Mouse (Mus musculus): ENCODE measurements around the gene Tmx4. TPM values are rescaled to one million over a fixed set of nuclear protein-coding genes. Genes with fewer than 3 reads are reported as not detected.

Tmx4 gene
- polyA plus RNA-seq, 1 experiment from 2014 or later: 135 TPM

DNA sequence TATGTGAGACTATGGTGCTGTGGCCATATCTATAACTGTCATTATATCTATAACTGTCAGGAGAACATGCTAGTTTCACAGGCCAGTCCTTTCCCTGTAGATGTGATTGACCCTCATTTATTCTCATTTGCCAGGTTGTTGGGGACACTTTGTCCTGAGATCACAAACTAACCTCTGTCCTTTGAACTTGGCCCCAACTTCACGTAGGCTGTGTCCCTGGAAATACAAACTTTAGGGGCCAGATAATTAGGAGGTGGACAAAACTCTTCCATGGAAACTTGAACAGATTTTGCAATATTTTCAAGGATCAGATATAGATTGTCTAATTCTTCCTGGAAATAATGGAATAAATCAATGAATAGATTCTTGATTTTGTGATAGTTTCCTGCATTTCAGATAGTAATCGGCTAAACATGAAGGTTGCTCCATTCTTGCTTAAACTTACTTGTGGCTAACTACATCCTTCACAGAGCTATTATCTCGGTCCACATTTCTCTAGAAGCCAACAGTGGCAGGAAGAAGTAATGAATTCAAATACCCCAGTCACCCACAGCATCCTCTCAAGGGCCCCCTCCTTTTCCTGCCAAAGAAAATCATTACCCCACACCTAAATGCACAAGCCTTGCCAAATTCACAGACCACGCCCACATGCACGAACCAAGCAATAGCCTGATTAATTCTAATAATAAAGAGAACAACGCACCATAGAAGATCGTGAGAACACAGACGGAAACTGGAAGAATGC, 99.5 kb downstream of the Tmx4 start:
- no peak overlapping the region for H3K4me2 ChIP-seq (ENCODE audit: low read depth, low read length)
- no peaks in the 10 kb centered on the region for H3K36me3 ChIP-seq (ENCODE audit: control insufficient read depth, insufficient read depth, low read length)
- no peak for ATAC-seq (ENCODE audit: low read depth)
- no peak overlapping the region for H3K4me3 ChIP-seq (ENCODE audit: low read depth, low read length)
- no peaks in the 10 kb centered on the region for H3K9me3 ChIP-seq (ENCODE audit: control insufficient read depth, low read length)
- no peak overlapping the region for H3K27ac ChIP-seq (ENCODE audit: low read depth, low read length)
- H3K9ac ChIP-seq (replicated peaks; ENCODE audit: low read depth, low read length): no peak overlapping the region
- no peaks in the 10 kb centered on the region for H3K27me3 ChIP-seq (ENCODE audit: control insufficient read depth, insufficient read depth, low read length)
- no peaks in the 10 kb centered on the region for H3K4me1 ChIP-seq (ENCODE audit: control insufficient read depth, insufficient read depth, low read length)
- WGBS: 76% methylated on average over 8 of the region's 8 CpGs

Other genes starting within 250 kb of the Tmx4 start
- 0.16 TPM in 1 of 2 replicates, not detected in the other for gene Hao1, start 89.8 kb downstream of the Tmx4 start, polyA plus RNA-seq (2014; fragmentation: Nextera tagmentation; extraction: Ambion mirVana)
- 114 and 118 TPM in 2 replicates for gene Plcb1, start 141.9 kb upstream of the Tmx4 start, polyA plus RNA-seq (2014; fragmentation: Nextera tagmentation; extraction: Ambion mirVana)

Data from neural tube, embryonic 14.5 days (tissue).